Mouse (Mus musculus) frontal cortex, postnatal 36 days (tissue): ENCODE data around the gene Defb6.

Source experiments
- DNase-seq, 2 experiments: peaks; one replicate each; pipeline ENCODE4 v3.0.0; 2022; ENCODE audit warnings: low spot score in 2 of 2

Defb6 gene

GRCm38 (mm10) chr8:19225161-19225560, at the start of gene Defb6:
Gene Defb6 (plus strand): TSS chr8:19225478.
- no peak for DNase-seq

GRCm38 (mm10) chr8:19238101-19238500, 12.8 kb downstream of the Defb6 start:
- DNase-seq: no peak

- no peak for DNase-seq
Measured at GRCm38 (mm10) chr8:19239616-19240015, 14.3 kb downstream of the Defb6 start, which contains the start of gene Defb46. Gene Defb46 (plus strand): TSS chr8:19239916.

- no peak for DNase-seq
Measured at GRCm38 (mm10) chr8:19247280-19247679, 22.0 kb downstream of the Defb6 start, which contains the start of gene Defb5. Gene Defb5 (plus strand): TSS chr8:19247580.

- no peak for DNase-seq
Measured at GRCm38 (mm10) chr8:19258136-19258535, 32.9 kb downstream of the Defb6 start.

- DNase-seq: no peak
Measured at GRCm38 (mm10) chr8:19259667-19260066, 34.4 kb downstream of the Defb6 start.
